Mouse (Mus musculus) embryonic facial prominence, embryonic 14.5 days (tissue): ENCODE data around the gene Gm15517. TPM values are rescaled to one million over a fixed set of nuclear protein-coding genes. Genes with fewer than 3 reads are reported as not detected.
"Not testable (repeated sequence)": the region's sequence is repeated elsewhere in the genome, so short reads cannot be mapped to it uniquely, and the experiment has no call there.

ENCODE experiments used
- ATAC-seq: fragments of 200-750 bp; cut with Nextera tagmentation; 2 replicates; pipeline ENCODE4 v1.8.0; 2017; ENCODE audit warnings: low read depth, moderate number of reproducible peaks, moderate TSS enrichment
- DNase-seq: peaks from one replicate; pipeline ENCODE4 v3.0.0-alpha.2; 2015; ENCODE audit warnings: low spot score
- H3K27ac ChIP-seq: fragments of 300-500 bp; sonication (generic); replicated peaks from 2 replicates; pipeline ENCODE4 v1.5.1; 2014; ENCODE audit warnings: low read depth, mild to moderate bottlenecking, low read length, moderate library complexity
- H3K27me3 ChIP-seq: fragments of 300-500 bp; sonication (generic); replicated peaks from 2 replicates; pipeline ENCODE4 v1.6.1; 2014; ENCODE audit warnings: low read length; ENCODE audit not compliant: control insufficient read depth, insufficient read depth
- H3K36me3 ChIP-seq: fragments of 300-500 bp; sonication (generic); 2 replicates; pipeline ENCODE4 v1.6.1; 2014; ENCODE audit warnings: low read length, mixed read lengths; ENCODE audit not compliant: control insufficient read depth, insufficient read depth
- H3K4me1 ChIP-seq: fragments of 300-500 bp; sonication (generic); 2 replicates; pipeline ENCODE4 v1.6.1; 2014; ENCODE audit warnings: antibody characterized with exemption, low read length; ENCODE audit not compliant: control insufficient read depth, insufficient read depth
- H3K4me2 ChIP-seq: fragments of 300-500 bp; sonication (generic); 2 replicates; pipeline ENCODE4 v1.6.1; 2014; ENCODE audit warnings: low read depth, mild to moderate bottlenecking, low read length, moderate library complexity, mixed read lengths
- H3K4me3 ChIP-seq: fragments of 300-500 bp; sonication (generic); 2 replicates; pipeline ENCODE4 v1.5.1; 2014; ENCODE audit warnings: low read depth, mild to moderate bottlenecking, low read length
- H3K9ac ChIP-seq: fragments of 300-500 bp; sonication (generic); 2 replicates; pipeline ENCODE4 v1.6.1; 2014; ENCODE audit warnings: low read depth, mild to moderate bottlenecking, low read length, moderate library complexity, mixed read lengths
- H3K9me3 ChIP-seq: fragments of 300-500 bp; sonication (generic); 2 replicates; pipeline ENCODE4 v1.6.1; 2016; ENCODE audit warnings: low read length; ENCODE audit not compliant: control insufficient read depth
- WGBS: fragments of 180-500 bp; shearing (Covaris S2); extraction: QIAGEN DNeasy Blood & Tissue Kit; methylation state at CpG from one replicate; pipeline ENCODE4 v1.1.7; 2014; 5-methylcytosine and 5-hydroxymethylcytosine counted together
- polyA plus RNA-seq: library from polyadenylated mRNA; unstranded; fragments of >200 nt; fragmentation: Nextera tagmentation; extraction: Ambion mirVana; gene quantifications from 2 replicates; pipeline ENCODE4 v1.2.1, GENCODE M21; 2014

The Gm15517 gene
- polyA plus RNA-seq, 1 experiment from 2014 or later: not detected

- Histone ChIP-seq H3K4me2 (no peak overlapping the region), H3K9me3 (no peaks in the 10 kb centered on the region), H3K4me1 (peaks cover 14% of the 10 kb centered on the region), H3K36me3 (peaks cover 13% of the 10 kb centered on the region), H3K9ac (no peak overlapping the region), H3K27ac (no peak overlapping the region), H3K27me3 (no peaks in the 10 kb centered on the region), H3K4me3 (no peak overlapping the region)
- DNase-seq (no peak), ATAC-seq (no peak)
- WGBS: 61% methylated on average over 1 of the region's 1 CpGs
Measured at GRCm38 (mm10) chr7:44244080-44244479, 17.2 kb upstream of the Gm15517 start.

GRCm38 (mm10) chr7:44246055-44246983 lies 14.9 kb upstream of the Gm15517 start, which contains the start of the genes 1700028J19Rik and 2410002F23Rik:
1700028J19Rik (minus strand) TSS chr7:44246695.
2410002F23Rik (plus strand) TSS chr7:44246722.
- Histone ChIP-seq H3K9me3 (no peaks in the 10 kb centered on the region), H3K4me3 (peak within 1 kb of the TSS; percentile 86), H3K27me3 (no peaks in the 10 kb centered on the region), H3K4me2 (peak within 1 kb of the TSS; percentile 80), H3K4me1 (peaks cover 14% of the 10 kb centered on the region), H3K36me3 (peaks cover 35% of the 10 kb centered on the region), H3K27ac (peak within 1 kb of the TSS; percentile 95), H3K9ac (peak within 1 kb of the TSS; percentile 99)
- peak; percentile 96 for DNase-seq
- 0% methylated on average over 48 of the region's 62 CpGs for WGBS
- peak; percentile 89 for ATAC-seq

- DNase-seq: peak; percentile 71
- under 1% methylated on average over 22 of the region's 23 CpGs for WGBS
- peak overlapping the region; percentile 86 for H3K4me3 ChIP-seq
- H3K27me3 ChIP-seq: no peaks in the 10 kb centered on the region
- peaks cover 38% of the 10 kb centered on the region for H3K36me3 ChIP-seq
- peak overlapping the region; percentile 95 for H3K27ac ChIP-seq
- H3K9me3 ChIP-seq: no peaks in the 10 kb centered on the region
- peaks cover 14% of the 10 kb centered on the region for H3K4me1 ChIP-seq
- H3K9ac ChIP-seq: peak overlapping the region; percentile 99
- peak overlapping the region; percentile 80 for H3K4me2 ChIP-seq
- ATAC-seq: peak; percentile 16
Measured at GRCm38 (mm10) chr7:44246984-44247470, 14.2 kb upstream of the Gm15517 start.

- Histone ChIP-seq H3K4me2 (peak overlapping the region; percentile 80), H3K27ac (no peak overlapping the region), H3K27me3 (no peaks in the 10 kb centered on the region), H3K36me3 (peaks cover 48% of the 10 kb centered on the region), H3K9ac (peak overlapping the region; percentile 99), H3K4me3 (peak overlapping the region; percentile 86), H3K9me3 (no peaks in the 10 kb centered on the region), H3K4me1 (peaks cover 14% of the 10 kb centered on the region)
- DNase-seq: no peak
- no peak for ATAC-seq
- WGBS: 82% methylated on average over 2 of the region's 2 CpGs
Measured at GRCm38 (mm10) chr7:44247971-44248370, 13.3 kb upstream of the Gm15517 start.

- Histone ChIP-seq H3K9me3 (no peaks in the 10 kb centered on the region), H3K4me1 (peaks cover 14% of the 10 kb centered on the region), H3K27me3 (no peaks in the 10 kb centered on the region), H3K36me3 (peaks cover 58% of the 10 kb centered on the region), H3K27ac (no peak overlapping the region), H3K9ac (no peak overlapping the region), H3K4me3 (no peak overlapping the region), H3K4me2 (no peak overlapping the region)
- ATAC-seq (no peak), DNase-seq (no peak)
- 93% methylated on average over 4 of the region's 4 CpGs for WGBS
Measured at GRCm38 (mm10) chr7:44249248-44249647, 12.0 kb upstream of the Gm15517 start.

GRCm38 (mm10) chr7:44250732-44251275 lies 10.4 kb upstream of the Gm15517 start:
- DNase-seq, H3K27ac ChIP-seq, H3K4me3 ChIP-seq, H3K9ac ChIP-seq, H3K4me2 ChIP-seq, H3K9me3 ChIP-seq, H3K27me3 ChIP-seq, H3K4me1 ChIP-seq, ATAC-seq: not testable (repeated sequence)
- 88% methylated on average over 17 of the region's 17 CpGs for WGBS
- peaks cover 63% of the 10 kb centered on the region for H3K36me3 ChIP-seq

- no peak for DNase-seq
- Histone ChIP-seq H3K4me3 (no peak overlapping the region), H3K27me3 (no peaks in the 10 kb centered on the region), H3K36me3 (peaks cover 58% of the 10 kb centered on the region), H3K27ac (no peak overlapping the region), H3K4me1 (peaks cover 3% of the 10 kb centered on the region; the same call in 1 of the 2 replicates), H3K9me3 (no peaks in the 10 kb centered on the region), H3K4me2 (no peak overlapping the region), H3K9ac (no peak overlapping the region)
- WGBS: 70% methylated on average over 15 of the region's 15 CpGs
- peak; percentile 19; the same call in 1 of the 2 replicates for ATAC-seq
Measured at GRCm38 (mm10) chr7:44253023-44253616, 8.1 kb upstream of the Gm15517 start.

- Histone ChIP-seq H3K27me3 (no peaks in the 10 kb centered on the region), H3K36me3 (peaks cover 41% of the 10 kb centered on the region), H3K9ac (no peak overlapping the region), H3K4me2 (no peak overlapping the region), H3K4me1 (no peaks in the 10 kb centered on the region), H3K9me3 (no peaks in the 10 kb centered on the region), H3K27ac (no peak overlapping the region), H3K4me3 (no peak overlapping the region)
- DNase-seq (peak; percentile 29), ATAC-seq (no peak)
- 73% methylated on average over 6 of the region's 6 CpGs for WGBS
Measured at GRCm38 (mm10) chr7:44254930-44255329, 6.3 kb upstream of the Gm15517 start.
